Mouse (Mus musculus): ENCODE data around the gene Emx1.
A peak's percentile ranks its signal among the peaks of the same experiment; 100 is the strongest.
"Not testable (repeated sequence)": the region's sequence is repeated elsewhere in the genome, so short reads cannot be mapped to it uniquely, and the experiment has no call there.

Emx1 gene

DNA sequence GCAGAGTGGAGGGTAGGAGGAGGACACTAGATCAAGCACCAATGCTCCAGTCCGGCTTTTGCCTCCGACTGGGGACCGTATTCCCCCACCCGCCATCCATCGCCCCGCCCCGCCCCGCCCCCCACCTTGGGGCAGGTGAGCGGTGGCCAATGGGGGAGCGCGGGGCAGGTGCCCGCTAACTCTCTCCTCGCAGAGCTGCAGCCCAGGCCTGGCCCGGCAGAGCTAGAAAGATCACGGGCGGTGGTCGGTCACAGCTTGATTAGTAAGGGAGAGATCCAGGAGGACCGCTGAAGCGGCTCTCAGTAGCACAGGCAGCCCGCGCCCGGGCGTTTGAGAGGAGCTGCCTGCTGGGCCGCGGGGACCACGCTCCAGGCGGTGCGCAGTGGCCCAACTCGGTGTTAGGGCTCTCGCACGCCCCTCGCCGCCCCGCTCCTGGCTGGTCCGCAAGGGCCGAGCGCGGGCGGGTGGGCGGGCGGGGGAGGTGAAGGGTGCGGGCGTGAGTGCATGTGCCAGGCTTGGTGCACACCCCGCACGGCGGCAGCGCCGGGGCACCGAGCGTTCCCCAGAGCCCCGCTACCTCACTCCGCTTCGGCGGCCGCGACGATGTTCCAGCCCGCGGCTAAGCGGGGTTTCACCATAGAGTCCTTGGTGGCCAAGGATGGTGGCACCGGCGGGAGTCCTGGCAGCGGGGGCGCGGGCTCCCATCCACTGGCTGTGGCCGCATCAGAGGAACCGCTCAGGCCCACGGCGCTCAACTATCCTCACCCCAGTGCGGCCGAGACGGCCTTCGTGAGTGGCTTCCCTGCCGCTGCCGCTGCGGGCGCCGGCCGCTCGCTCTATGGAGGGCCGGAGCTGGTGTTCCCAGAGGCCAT lies at the start of gene Emx1:
TSS of gene Emx1 (plus strand) at position 99 of the 872 bp plus-strand sequence.
- peak; percentile 38 to 44 for DNase-seq

DNA sequence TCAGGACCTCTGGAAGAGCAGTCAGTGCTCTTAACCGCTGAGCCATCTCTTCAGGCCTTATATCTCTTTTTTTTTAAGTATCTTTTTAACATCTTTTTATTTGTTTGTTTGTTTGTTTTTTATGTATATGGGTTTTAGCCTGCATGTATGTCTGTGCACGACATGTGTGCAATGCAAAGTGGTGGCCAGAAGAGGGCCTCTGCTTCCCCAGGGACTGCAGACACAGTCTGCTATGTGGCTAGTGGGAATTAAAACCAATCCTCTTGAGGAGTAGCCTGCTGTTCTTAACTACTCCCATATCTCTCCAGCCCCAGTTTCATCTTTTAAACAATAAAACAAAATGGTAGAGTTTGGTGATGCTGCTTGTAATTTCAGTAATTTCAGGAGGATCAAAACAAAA lies 47.7 kb upstream of the Emx1 start:
- DNase-seq, result no peak

DNA sequence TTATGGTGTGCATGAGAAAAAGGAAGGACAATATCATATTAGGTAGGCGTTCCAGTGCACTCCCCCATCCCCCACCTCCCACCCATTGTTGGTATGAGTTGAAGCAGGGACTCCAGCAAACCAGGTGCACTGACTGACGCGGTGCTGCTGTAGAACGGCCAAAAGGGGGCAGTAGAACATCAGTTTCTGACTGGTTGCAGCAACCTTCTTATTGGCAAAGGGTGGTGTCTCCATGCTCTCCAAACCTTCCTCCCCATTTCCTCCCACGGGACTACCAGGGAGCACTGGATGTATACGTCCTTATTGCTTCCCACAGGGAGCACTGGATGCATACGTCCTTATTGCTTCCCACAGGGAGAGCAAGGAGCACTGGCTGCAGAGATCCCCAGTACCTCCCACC lies 46.2 kb upstream of the Emx1 start:
- peak; percentile 56 to 68 for DNase-seq

DNA sequence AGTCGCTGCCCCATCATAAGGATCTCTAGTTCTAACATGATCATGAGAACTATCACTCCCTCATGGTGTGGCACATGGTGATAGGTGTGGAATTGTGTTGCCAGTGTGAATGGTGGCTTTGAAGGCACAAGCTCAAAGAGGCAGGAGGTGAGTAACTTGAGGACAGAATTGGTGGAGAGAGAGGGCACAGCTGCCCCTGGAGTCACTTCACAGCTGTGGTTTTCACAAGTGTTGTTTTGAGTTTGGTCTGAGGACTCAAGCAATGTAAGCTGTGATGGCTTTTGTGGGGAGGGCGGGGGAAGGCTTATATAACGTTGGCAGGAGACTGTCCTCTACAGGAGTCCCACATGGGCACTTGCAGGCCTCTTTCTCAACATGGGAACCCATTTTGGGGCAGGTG lies 42.8 kb upstream of the Emx1 start:
- no peak for DNase-seq

DNA sequence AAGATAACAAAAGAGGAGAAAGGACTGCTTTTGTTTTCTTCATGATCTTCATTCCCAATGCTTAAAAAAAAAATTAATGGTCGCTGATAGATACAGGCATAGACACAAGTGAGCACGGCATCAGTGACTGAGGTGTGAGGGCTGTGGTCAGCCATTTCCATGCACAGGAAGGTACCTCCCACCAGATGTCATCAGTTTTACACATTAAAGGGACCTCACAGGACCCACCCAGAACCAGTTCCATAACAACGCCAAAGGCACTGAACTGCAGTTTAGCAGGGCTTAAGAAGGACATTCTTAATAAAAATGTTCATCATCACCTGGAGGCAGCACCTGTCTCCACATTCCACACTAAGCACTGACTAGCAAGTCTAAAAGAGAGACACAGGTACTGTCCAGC lies 39.6 kb upstream of the Emx1 start:
- no peak for DNase-seq

DNA sequence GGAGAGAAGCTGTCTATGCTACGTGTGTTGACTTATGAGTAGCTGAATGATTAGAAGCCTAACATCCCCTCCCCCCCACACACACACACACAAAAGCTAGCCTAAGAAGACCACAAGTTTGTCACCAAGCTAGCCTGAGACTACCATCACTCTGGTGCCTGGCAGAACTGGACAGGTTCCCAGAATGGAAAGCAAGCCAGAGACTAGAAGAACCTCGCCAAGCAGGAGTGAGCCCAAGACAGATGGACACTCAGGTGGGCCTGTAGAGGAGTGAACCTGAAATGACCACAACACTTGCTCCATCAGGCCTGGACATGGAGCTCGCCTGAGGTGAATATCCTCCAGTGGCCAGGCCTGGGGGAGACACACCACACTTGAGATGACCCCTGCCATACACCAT lies 36.9 kb upstream of the Emx1 start:
- DNase-seq, result peak; percentile 49 to 69

DNA sequence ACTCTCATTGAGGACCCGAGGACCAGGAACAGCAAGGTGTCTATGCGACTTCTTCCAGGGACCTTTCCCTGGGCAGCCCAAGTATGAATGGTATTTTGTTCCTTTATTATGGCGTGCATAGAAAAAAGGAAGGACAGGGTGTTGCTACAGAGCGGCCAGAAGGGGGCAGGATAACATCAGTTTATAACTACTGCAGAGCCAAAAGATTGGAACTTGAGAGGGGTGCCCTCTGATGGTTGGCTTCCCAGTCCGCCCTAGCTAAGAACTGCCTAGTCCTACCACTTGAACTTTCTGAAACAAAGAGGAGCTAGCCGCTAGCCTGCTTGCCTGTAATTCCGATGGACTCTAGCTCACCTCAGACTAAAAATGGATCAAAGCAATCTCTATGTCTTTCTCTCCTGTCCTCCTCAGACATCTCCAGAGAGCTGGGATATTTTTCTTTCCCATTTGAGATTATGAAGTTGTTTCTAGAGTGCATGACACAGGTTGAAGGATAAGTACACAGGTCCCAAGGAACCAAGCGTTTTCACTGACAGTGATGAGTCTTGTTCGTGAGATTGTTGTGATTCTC lies 33.2 kb upstream of the Emx1 start:
- DNase-seq, result peak; percentile 85 to 88

DNA sequence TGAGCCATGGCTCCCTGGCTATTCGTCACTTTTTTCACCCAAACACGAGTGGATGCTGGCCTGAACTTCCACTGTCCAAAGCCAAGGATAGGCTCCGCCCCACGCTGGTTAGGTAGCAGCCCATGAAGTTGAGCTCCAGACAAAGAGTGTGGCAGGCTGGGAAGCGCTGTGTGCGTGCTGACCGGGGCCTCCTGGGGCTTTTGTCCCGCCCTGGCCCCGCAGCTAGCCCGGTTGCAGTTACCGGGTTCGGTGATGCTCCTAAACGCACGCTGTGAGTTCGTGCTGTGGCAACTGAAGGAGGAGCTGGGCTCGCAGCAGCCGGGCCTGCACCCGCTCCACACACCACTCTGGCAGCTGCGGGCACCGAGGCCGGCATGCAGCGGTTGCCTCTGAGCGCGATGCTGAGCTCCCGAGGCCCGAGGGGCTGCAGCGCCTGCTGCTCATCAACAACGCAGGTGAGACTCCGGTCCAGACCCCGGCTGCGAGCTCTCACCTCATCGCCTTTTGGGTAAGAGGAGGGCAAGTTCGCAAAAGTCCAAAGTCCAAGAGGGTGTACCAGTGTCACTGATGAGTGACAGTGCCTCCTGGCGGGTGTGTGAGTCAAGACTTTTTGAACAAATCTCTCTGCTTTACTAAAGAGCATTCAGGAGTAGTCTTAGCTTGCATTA lies 32.2 kb upstream of the Emx1 start:
- peak; percentile 36 to 56 for DNase-seq

DNA sequence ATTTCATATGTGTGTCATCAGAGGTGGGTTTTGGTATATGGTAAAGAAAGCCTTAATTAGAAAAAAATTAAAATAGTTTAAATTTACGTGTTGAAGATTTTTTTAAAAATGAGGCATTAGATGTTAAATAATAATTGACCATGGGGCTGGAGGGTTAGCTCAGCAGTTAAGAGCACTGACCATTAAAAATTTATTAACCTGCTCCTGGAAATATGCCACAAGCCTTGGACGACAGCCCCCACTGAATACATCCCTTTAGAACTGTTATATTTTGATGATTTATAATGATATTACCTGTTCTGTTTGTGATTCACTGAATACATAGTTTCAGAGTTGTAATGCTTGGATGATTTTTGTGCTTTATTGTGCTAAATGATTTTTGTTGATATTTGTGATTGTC lies 30.7 kb upstream of the Emx1 start:
- DNase-seq, result not testable (repeated sequence)

DNA sequence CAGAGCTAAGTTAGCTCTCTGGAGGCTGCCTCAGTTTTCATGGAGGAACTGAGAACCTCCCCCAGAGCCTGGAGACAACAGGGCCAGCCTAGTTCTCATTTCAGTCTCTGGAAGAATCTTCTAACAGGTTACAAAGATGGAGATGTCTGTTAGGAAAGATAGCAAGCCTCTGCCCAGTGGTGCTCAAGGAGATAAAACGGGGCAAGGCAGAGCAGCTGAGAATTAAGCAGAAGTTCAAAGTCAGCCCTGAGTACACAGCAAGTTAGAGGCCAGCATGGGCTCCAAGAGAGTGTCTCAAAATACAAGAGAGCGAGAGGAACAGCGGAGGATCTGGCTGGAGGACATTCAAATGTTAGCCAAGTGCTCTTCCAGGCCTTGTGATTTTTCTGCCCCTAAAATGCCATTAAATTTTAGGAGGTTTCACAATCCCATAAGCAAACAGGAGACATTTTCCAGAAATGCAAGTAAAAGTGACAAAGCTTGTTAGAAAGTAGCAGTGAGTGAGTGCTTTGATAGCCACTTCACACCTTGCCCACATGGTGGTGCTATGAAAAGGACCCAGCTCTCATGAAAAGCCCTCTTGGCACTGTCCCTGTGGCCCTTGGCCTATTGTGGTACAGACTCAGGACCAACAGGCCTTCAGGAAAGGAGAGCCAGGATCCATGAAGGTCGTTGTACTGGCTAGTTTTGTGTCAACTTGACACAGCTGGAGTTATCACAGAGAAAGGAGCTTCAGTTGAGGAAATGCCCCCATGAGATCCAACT lies 29.0 kb upstream of the Emx1 start:
- peak in 1 of 2 experiments; percentile 33 for DNase-seq

DNA sequence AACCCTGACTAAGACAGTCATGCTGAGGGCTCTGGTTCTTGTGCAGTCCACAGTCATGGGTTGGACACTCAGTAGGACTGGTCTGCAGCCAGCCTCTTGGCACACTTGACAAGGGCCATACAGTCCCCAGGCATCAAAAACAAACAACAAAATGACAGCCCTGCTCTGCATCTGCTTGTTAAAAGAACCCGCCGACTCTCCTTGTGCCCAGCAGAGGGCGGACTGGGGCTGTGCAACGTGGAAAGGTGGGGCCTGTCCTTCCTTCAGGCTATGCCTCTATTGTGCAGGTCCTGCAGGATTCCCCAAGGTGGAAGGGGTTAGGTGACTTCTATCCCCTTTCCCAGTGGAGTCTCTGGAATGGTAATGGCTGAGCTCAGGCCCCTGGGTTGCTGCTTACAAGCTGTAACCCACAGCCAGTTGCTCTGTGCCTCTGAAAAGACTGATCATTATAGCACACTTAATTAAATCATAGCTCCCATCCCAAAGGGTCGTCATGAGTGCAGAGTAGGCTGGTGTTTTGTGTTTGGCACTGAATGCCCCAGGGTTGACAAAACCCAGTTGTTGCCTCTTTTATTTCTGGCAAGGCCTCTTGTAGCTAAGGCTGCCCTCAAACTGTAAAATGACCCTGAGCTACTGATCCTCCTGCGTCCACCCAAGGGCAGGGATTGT lies 28.0 kb upstream of the Emx1 start:
- DNase-seq, result peak; percentile 82 to 83

DNA sequence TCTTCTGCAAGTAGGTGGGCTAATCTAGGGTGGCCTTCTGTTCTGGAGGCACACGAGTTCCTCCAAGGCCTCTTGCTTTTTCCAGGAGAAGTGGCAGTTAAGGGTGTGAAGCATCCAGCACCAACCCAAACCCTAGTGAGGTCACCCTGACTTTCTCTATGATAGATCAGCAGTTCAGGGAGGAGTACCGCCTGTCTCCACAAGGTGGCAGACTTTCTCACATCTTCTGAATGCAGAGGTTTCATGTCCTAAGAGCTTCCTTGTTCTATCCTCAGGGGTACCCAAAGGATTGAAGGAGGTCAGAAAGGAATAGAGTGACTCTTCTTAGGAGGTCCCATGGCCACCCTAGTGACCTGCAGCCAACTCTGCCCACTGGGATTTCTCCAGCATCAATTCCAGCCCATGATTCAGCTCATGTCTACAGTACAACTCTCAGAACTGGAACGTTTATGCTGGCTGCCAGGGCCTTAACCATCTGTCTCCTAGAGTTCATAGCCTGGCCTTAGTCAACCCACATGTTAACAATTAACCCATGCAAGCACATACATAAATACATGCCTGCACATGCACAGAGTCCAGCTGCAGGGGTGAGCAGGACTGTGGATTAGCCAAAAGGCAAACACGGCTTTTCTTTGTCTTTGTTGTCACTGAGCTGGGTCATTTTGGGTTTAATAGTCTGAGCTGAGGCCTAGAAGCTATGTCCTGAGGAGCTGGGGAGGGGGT lies 26.9 kb upstream of the Emx1 start:
- peak; percentile 87 to 93 for DNase-seq

DNA sequence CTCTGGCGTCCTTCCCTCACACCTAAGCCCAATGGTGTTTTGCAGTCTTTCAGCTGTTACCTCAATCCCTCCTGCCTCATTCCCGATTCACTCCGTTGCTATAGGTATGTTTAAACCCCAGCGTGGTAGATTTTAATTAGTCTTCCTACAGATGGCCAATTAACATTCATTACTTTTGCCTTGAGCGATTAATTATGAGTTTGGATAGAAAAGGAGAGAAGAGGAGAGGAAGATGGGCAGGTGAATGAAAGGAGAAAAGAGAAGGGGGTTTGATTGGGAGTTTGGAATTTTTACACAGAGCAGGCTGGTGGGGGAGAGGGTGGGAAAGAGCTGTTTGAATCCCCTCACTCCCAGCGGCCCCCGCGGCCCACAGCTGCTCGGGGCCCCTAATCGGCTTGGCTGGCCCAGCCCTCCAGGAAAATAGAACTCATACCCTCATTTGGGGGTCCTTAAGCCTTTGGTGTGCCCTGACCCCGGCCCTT lies 21.8 kb upstream of the Emx1 start:
- DNase-seq, result no peak

DNA sequence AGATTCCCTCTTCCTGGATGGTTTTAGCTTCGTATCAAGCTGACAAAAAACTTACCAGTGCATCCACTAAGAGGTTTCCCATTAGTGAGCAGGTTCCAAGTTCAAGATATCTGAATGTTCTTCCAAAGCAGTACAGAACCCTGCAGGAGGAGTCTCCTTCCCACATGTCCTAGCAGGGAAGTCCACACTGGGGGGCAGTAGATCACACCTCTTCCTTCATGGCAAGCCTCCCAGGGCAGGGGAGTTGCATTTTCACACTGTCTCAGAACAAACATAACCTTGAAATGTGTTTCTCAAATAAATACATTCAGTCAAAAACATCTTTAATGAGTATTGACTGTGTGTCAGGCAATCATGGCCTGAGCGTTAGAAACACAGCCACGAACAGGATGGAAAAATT lies 7.7 kb upstream of the Emx1 start:
- no peak for DNase-seq

DNA sequence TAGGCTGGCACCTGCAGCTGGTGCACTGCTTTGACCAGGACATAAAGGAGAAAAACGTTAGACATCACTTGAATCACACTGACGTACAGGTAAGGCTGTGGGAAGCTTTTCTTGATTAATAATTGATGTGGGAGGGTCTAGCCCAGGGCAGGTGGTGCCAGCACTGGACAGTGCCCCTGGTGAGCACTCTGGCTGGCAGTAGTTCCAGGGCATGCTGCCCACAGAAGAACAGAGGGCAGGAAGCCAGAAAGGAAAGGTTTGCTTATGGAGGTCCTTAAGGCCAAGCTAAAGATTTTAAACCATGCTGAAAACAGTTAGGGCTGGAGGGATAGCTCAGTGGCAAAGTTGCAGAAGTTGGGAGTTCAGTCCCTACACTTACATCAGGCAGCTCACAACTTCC lies 7.2 kb upstream of the Emx1 start:
- no peak for DNase-seq

DNA sequence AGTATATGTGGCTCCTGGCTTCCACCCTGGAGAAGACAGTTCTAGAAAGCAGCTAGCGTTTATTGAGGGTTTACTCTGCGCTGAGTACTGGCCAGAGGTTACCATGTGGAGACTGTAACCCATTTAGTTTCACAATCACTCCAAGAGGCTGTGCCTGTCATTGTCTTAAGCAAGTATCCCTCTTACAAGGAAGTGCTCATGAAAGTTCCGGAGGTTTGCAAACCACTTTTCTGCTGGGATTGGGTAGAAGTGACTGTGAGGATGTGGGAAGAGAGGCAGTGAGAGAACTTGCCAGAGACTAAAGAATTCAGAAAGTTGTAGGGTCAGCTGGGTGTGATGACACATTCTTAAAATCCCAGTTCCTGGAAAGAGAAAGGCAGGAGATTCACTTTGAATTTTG lies 3.3 kb upstream of the Emx1 start:
- no peak for DNase-seq

DNA sequence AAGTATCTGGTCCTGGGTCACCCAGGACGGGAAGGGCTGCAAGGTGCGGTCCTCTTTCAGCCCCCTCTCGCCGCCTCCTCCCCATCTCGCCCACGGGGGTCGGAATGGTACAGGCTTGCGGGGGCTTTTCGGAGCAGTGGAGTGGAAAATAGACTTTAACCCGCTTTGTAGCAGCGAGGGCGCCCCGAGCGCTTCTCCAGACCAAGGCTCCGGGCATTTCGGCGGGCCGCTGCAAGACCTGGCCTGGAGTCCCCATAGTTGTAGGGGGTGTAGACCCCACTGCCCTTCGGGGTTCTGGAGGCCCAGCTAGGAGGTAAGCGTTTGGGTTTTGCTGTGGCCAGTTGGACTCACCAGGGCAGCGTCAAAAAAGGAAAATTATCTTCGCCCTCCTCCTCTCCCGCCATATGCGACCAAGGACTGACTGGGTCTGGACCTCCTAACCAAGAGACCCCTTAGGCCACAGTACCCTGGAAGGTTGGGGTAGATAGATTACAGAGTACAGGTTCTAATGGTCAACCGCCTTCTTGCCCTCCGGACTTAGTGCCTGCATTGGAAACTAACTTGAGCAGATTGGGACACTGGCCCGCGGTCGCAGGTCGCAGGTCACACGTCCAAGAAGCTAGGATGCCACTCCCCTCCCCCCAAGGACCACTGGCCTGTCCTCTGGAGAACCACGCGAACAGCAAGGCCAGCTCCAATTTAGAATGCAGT lies 1.1 kb upstream of the Emx1 start:
- DNase-seq, result no peak

DNA sequence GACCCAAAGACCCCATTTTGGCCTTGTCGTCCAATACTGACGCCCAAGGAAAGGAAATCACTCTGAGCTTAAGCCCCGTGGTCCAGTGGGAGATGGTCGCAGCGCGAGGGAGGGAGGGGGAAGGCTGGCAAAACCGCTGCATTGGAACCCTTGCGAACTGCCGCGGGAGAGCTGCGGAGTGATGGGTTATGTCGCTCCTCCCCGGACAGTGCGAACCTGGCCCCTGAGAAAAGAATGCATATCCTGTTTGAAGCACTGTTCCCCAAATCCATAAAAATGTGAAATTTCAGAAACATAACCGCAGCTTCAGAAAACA lies 536 bp upstream of the Emx1 start:
- DNase-seq, result no peak

DNA sequence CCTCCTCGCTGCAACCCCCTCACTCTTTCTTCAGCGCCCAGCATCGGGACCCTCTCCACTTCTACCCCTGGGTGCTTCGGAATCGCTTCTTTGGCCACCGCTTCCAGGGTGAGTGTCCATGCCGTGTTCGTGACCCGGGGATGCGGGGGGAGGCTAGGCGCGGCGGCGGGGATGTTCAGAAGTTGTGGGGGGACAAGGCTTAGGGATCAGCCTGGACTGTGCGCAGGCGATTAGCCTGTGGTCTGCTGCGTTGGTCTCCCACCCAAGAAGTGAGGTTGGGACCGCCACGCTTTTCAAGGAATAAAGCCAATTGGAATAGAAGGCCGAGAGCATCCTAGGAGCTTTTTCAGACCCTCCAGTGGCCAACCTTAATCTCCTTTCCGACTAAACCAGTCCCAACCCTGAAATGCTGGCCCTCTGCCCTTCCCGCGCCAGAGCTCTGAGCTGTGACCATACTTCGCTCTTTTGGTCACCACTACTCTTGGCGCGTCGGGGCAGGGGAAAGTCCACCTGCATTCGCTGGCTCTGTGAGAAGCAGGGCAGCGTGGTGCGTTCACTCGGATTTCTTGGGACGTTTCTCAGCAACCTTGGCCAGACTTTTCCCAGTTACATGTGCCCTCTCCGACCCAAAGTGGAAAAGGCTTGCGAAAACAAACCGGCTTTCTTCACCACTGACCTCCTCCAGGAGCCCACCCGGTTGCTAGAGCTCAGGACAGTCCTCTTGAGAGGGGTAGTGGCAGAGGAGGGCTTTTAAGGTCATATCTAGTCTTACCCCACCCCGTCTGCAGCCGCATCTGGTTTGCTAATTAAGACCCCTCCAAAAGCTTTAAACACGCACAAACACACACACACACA lies 1.2 kb downstream of the Emx1 start:
- peak in 1 of 2 experiments; percentile 38 for DNase-seq

DNA sequence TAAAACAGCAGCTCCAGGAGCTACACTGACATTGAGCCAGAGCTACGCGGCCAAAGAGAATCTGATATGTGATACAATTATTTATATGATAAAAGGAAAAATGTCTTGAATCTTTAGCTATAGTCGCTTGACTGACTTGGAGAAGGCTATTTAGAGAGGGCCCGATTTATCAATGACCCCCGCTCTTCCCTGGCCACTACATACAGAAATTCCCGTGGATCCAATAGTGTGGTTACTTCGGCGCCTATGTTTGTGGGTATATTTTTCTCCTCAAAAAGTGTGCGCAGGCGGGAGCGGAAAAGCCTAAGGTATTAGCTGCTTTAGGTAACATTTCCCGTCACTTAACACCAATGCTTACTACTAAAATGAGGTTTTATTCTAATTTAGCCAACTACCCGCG lies 2.1 kb downstream of the Emx1 start:
- DNase-seq, result no peak
